Mouse (Mus musculus) lung, postnatal 0 days (tissue): ENCODE results near the gene Trpd52l3.

Experiments used
- CTCF ChIP-seq: IDR thresholded peaks from 2 replicates; pipeline ENCODE4 v1.5.1; 2016; ENCODE audit warnings: antibody characterized with exemption, mild to moderate bottlenecking
- EP300 ChIP-seq: IDR thresholded peaks from 2 replicates; pipeline ENCODE4 v1.6.1; 2016; ENCODE audit warnings: antibody characterized with exemption, mild to moderate bottlenecking, control low read depth

- TF ChIP-seq CTCF (peak; percentile 73), EP300 (no peak)
Measured at GRCm38 (mm10) chr19:29978847-29979246, 24.7 kb upstream of the Trpd52l3 start.
